ENCODE assay signal across 22 mouse cellular contexts in the genomic region with DNA sequence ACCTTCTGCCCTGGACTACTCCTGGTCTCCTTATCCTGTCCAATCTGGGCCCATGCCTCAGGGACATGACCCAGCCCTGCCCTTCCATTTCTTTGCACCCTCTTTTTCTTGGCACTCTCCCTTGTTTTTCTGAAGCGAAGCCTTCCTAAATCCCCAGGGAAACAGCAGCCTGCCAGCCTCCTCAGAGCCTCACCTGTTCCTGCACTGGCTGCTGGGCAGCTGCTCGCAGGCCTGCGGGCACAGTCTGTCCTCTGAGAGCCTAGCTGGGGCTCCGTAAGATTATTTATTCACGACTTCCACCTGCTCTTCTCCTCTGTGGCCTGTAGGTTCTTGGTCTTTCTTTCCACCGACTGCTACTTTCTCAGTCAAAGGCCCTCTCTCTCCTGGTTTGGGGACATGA. TPM values are rescaled to one million over a fixed set of nuclear protein-coding genes. Genes with fewer than 3 reads are reported as not detected.
"Had no signal": no experiment of that assay in that cellular context is flagged by ENCODE, and none has a peak within 500 bp of the region (broad histone marks: within the 10 kb centered on the region; RNA-seq: fewer than 3 reads in every experiment).

No protein-coding gene starts in this region.

- H3K27ac ChIP-seq: kidney, postnatal 0 days; layer of hippocampus, adult 2 months; limb, embryonic 15.5 days; liver, embryonic 12.5 days; midbrain, embryonic 10.5 days; midbrain, embryonic 15.5 days; neural tube, embryonic 13.5 days had no signal

- H3K4me3 ChIP-seq: layer of hippocampus, adult 2 months; limb, embryonic 15.5 days; liver, embryonic 12.5 days; midbrain, embryonic 10.5 days; midbrain, embryonic 15.5 days; neural tube, embryonic 13.5 days had no signal

- H3K4me2 ChIP-seq: limb, embryonic 15.5 days; liver, embryonic 12.5 days; lung, embryonic 14.5 days; midbrain, embryonic 15.5 days; neural tube, embryonic 13.5 days had no signal

- H3K36me3 ChIP-seq: limb, embryonic 15.5 days; liver, embryonic 12.5 days; midbrain, embryonic 10.5 days; midbrain, embryonic 15.5 days; neural tube, embryonic 13.5 days had no signal

- H3K9me3 ChIP-seq: limb, embryonic 15.5 days; liver, embryonic 12.5 days; midbrain, embryonic 10.5 days; midbrain, embryonic 15.5 days; neural tube, embryonic 13.5 days had no signal

- H3K4me1 ChIP-seq: midbrain, embryonic 15.5 days had no signal

- H3K27me3 ChIP-seq: limb, embryonic 15.5 days; midbrain, embryonic 15.5 days had no signal

- H3K9ac ChIP-seq: limb, embryonic 15.5 days; liver, embryonic 12.5 days; lung, embryonic 14.5 days; midbrain, embryonic 15.5 days; neural tube, embryonic 13.5 days had no signal

- ATAC-seq: liver, embryonic 12.5 days; midbrain, embryonic 15.5 days had no signal

- DNase-seq: kidney, postnatal 36 days; left cerebral cortex, postnatal 4 days; lung, embryonic 14.5 days; lung, postnatal 10 days; lung, postnatal 4 days; retina, postnatal 1 day; right cerebral cortex, postnatal 14 days; thymus, postnatal 36 days had no signal

RNA-seq across cellular contexts. Expression of a gene that starts 14.4 kb away (rescaled TPM):
- total RNA-seq: megakaryocyte, adult 5-6 weeks; monocyte, adult 5-6 weeks had no signal

RNA-seq across cellular contexts. Expression of a gene that starts 59.0 kb away (rescaled TPM):
- total RNA-seq: layer of hippocampus, adult 2 months; layer of hippocampus, postnatal 10 days; left cerebral cortex, adult 18-20 months; left cerebral cortex, postnatal 10 days; left cerebral cortex, postnatal 4 days; megakaryocyte, adult 5-6 weeks; monocyte, adult 5-6 weeks had no signal
- polyA plus RNA-seq: kidney, postnatal 0 days; limb, embryonic 15.5 days; lung, embryonic 14.5 days; midbrain, embryonic 10.5 days; midbrain, embryonic 15.5 days; neural tube, embryonic 13.5 days; small intestine, adult 2 months; stomach, embryonic 16.5 days had no signal
